ENCODE assay signal across 28 mouse cellular contexts in the genomic region with DNA sequence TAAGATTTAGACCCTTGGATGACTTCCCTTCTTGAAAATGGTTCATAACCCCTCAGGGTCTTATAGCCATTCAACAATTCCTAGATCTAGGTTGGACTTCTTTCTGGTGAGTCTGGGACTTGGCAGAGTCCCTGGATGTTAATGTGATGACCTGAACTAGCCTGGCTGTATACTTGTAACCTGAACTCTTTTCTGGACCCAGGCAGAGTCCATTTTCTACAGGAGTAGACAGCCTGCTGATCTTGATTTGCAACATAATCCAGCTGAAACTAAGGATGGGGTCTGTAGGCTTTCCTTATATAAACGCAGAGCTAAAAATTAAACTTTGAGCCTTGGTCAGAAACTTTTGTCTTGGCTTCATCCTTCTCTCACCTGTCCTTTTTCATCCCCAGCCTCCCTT. TPM values are rescaled to one million over a fixed set of nuclear protein-coding genes. Genes with fewer than 3 reads are reported as not detected.
DNase-seq lines count a peak whose midpoint lies in the region; ATAC-seq and TF ChIP-seq lines count a peak whose summit lies in the region.
"Had no signal": no experiment of that assay in that cellular context is flagged by ENCODE, and none has a peak within 500 bp of the region (broad histone marks: within the 10 kb centered on the region; RNA-seq: fewer than 3 reads in every experiment).

No protein-coding gene starts in this region.

- no peak overlapping the region for H3K27ac ChIP-seq in embryonic facial prominence, embryonic 14.5 days (replicated peaks; ENCODE audit: low read depth, low read length)
- H3K27ac ChIP-seq in embryonic facial prominence, embryonic 10.5 days (replicated peaks), result no peak overlapping the region
- H3K27ac ChIP-seq in heart, embryonic 10.5 days, result no peak overlapping the region
- no peak overlapping the region for H3K27ac ChIP-seq in heart, embryonic 12.5 days (ENCODE audit: poor library complexity, severe bottlenecking)
- H3K27ac ChIP-seq in limb, embryonic 14.5 days (replicated peaks; ENCODE audit: low read depth, low read length), result no peak overlapping the region
- no peak overlapping the region for H3K27ac ChIP-seq in limb, embryonic 10.5 days
- H3K27ac ChIP-seq: embryonic facial prominence, embryonic 12.5 days; embryonic facial prominence, embryonic 15.5 days; forebrain, embryonic 10.5 days; forebrain, embryonic 12.5 days had no signal

- no peak for ATAC-seq in embryonic facial prominence, embryonic 14.5 days (ENCODE audit: low read depth)
- no peak for ATAC-seq in heart, embryonic 12.5 days (ENCODE audit: insufficient number of reproducible peaks, low FRiP score)
- ATAC-seq in limb, embryonic 14.5 days (ENCODE audit: low FRiP score, low read depth), result no peak
- ATAC-seq: CD4-positive, CD25-positive, alpha-beta regulatory T cell, adult 4 months; forebrain, embryonic 14.5 days; forebrain, embryonic 16.5 days had no signal

- no peaks in the 10 kb centered on the region for H3K27me3 ChIP-seq in embryonic facial prominence, embryonic 14.5 days (replicated peaks; ENCODE audit: control insufficient read depth, insufficient read depth, low read length)
- H3K27me3 ChIP-seq in embryonic facial prominence, embryonic 10.5 days (replicated peaks; ENCODE audit: low read depth, poor library complexity, severe bottlenecking), result no peaks in the 10 kb centered on the region
- H3K27me3 ChIP-seq in heart, embryonic 10.5 days (ENCODE audit: insufficient read depth, poor library complexity, severe bottlenecking), result no peaks in the 10 kb centered on the region
- 0 out of 2 replicates have a peak, but pooled peaks cover 4% of the 10 kb centered on the region for H3K27me3 ChIP-seq in heart, embryonic 12.5 days (replicated peaks)
- H3K27me3 ChIP-seq in limb, embryonic 14.5 days (ENCODE audit: control insufficient read depth, insufficient read depth, low read length), result no peaks in the 10 kb centered on the region
- H3K27me3 ChIP-seq in limb, embryonic 10.5 days (ENCODE audit: low read depth, poor library complexity, severe bottlenecking), result no peaks in the 10 kb centered on the region
- H3K27me3 ChIP-seq: embryonic facial prominence, embryonic 12.5 days; embryonic facial prominence, embryonic 15.5 days; forebrain, embryonic 12.5 days had no signal

- H3K4me2 ChIP-seq in embryonic facial prominence, embryonic 14.5 days (ENCODE audit: low read depth, low read length), result no peak overlapping the region
- H3K4me2 ChIP-seq in heart, embryonic 12.5 days, result no peak overlapping the region
- no peak overlapping the region for H3K4me2 ChIP-seq in limb, embryonic 14.5 days (replicated peaks; ENCODE audit: low read depth, low read length, severe bottlenecking)
- H3K4me2 ChIP-seq: embryonic facial prominence, embryonic 12.5 days; embryonic facial prominence, embryonic 15.5 days; forebrain, embryonic 12.5 days had no signal

- no peaks in the 10 kb centered on the region for H3K36me3 ChIP-seq in embryonic facial prominence, embryonic 14.5 days (ENCODE audit: control insufficient read depth, insufficient read depth, low read length)
- no peaks in the 10 kb centered on the region for H3K36me3 ChIP-seq in embryonic facial prominence, embryonic 10.5 days (replicated peaks)
- H3K36me3 ChIP-seq in heart, embryonic 10.5 days, result no peaks in the 10 kb centered on the region
- H3K36me3 ChIP-seq in heart, embryonic 12.5 days, result no peaks in the 10 kb centered on the region
- H3K36me3 ChIP-seq in limb, embryonic 14.5 days (ENCODE audit: control insufficient read depth, insufficient read depth, low read length), result no peaks in the 10 kb centered on the region
- H3K36me3 ChIP-seq in limb, embryonic 10.5 days, result no peaks in the 10 kb centered on the region
- H3K36me3 ChIP-seq: embryonic facial prominence, embryonic 12.5 days; embryonic facial prominence, embryonic 15.5 days; forebrain, embryonic 10.5 days; forebrain, embryonic 12.5 days; G1E had no signal

- H3K4me3 ChIP-seq in embryonic facial prominence, embryonic 14.5 days (ENCODE audit: low read depth, low read length), result no peak overlapping the region
- no peak overlapping the region for H3K4me3 ChIP-seq in embryonic facial prominence, embryonic 10.5 days
- H3K4me3 ChIP-seq in heart, embryonic 10.5 days, result no peak overlapping the region
- H3K4me3 ChIP-seq in heart, embryonic 12.5 days, result no peak overlapping the region
- H3K4me3 ChIP-seq in limb, embryonic 14.5 days (replicated peaks; ENCODE audit: low read length), result no peak overlapping the region
- H3K4me3 ChIP-seq in limb, embryonic 10.5 days, result no peak overlapping the region
- H3K4me3 ChIP-seq: embryonic facial prominence, embryonic 12.5 days; embryonic facial prominence, embryonic 15.5 days; erythroblast, embryonic 14.5 days; forebrain, embryonic 10.5 days; forebrain, embryonic 12.5 days had no signal

- DNase-seq in embryonic facial prominence, embryonic 14.5 days (ENCODE audit: low spot score), result peak; percentile 4
- DNase-seq in embryonic facial prominence, embryonic 10.5 days (ENCODE audit: low spot score), result no peak
- DNase-seq in heart, embryonic 10.5 days (ENCODE audit: low spot score), result peak; percentile 6
- peak; percentile 26 for DNase-seq in limb, embryonic 14.5 days (ENCODE audit: low spot score)
- no peak for DNase-seq in limb, embryonic 10.5 days (ENCODE audit: low spot score)
- DNase-seq in NIH3T3 (ENCODE audit: low read depth), result peak; percentile 5
- DNase-seq: adrenal gland, adult 2 months; adrenal gland, postnatal 10 days; adrenal gland, postnatal 25 days; B cell, adult 2 months; cerebellum, adult 11 months; cerebellum, adult 18-20 months; cerebellum, adult 8-10 months; cerebellum, adult 9-11 months; cerebellum, postnatal 14 days; cerebellum, postnatal 36 days; embryo, embryonic 11 days had no signal

- no peak for TF ChIP-seq POLR2A in limb, embryonic 14.5 days (IDR thresholded peaks at IDR 0.05; ENCODE audit: borderline replicate concordance, extremely low read depth, insufficient read depth, insufficient read length)

- no peak overlapping the region for H3K9ac ChIP-seq in embryonic facial prominence, embryonic 14.5 days (ENCODE audit: low read depth, low read length)
- H3K9ac ChIP-seq in heart, embryonic 12.5 days, result no peak overlapping the region
- no peak overlapping the region for H3K9ac ChIP-seq in limb, embryonic 14.5 days (ENCODE audit: low read depth, low read length, severe bottlenecking)
- H3K9ac ChIP-seq: embryonic facial prominence, embryonic 12.5 days; embryonic facial prominence, embryonic 15.5 days; forebrain, embryonic 12.5 days had no signal

- 55% methylated on average over 1 of the region's 1 CpGs for WGBS in embryonic facial prominence, embryonic 14.5 days
- 81% methylated on average over 1 of the region's 1 CpGs for WGBS in embryonic facial prominence, embryonic 10.5 days
- 89% methylated on average over 1 of the region's 1 CpGs for WGBS in heart, embryonic 10.5 days
- WGBS in heart, embryonic 12.5 days, result 73% methylated on average over 1 of the region's 1 CpGs
- 83% methylated on average over 1 of the region's 1 CpGs for WGBS in limb, embryonic 14.5 days
- WGBS in limb, embryonic 10.5 days, result 86% methylated on average over 1 of the region's 1 CpGs

- H3K9me3 ChIP-seq in embryonic facial prominence, embryonic 14.5 days (ENCODE audit: control insufficient read depth, low read length), result no peaks in the 10 kb centered on the region
- no peaks in the 10 kb centered on the region for H3K9me3 ChIP-seq in embryonic facial prominence, embryonic 10.5 days
- H3K9me3 ChIP-seq in heart, embryonic 10.5 days, result no peaks in the 10 kb centered on the region
- no peaks in the 10 kb centered on the region; the same call in 1 of the 2 replicates for H3K9me3 ChIP-seq in heart, embryonic 12.5 days (replicated peaks)
- H3K9me3 ChIP-seq in limb, embryonic 14.5 days (ENCODE audit: control insufficient read depth, low read length), result no peaks in the 10 kb centered on the region
- H3K9me3 ChIP-seq in limb, embryonic 10.5 days (replicated peaks), result no peaks in the 10 kb centered on the region
- H3K9me3 ChIP-seq: embryonic facial prominence, embryonic 12.5 days; embryonic facial prominence, embryonic 15.5 days; forebrain, embryonic 10.5 days; forebrain, embryonic 12.5 days; G1E had no signal

- no peaks in the 10 kb centered on the region for H3K4me1 ChIP-seq in embryonic facial prominence, embryonic 14.5 days (ENCODE audit: control insufficient read depth, insufficient read depth, low read length)
- H3K4me1 ChIP-seq in embryonic facial prominence, embryonic 10.5 days, result peaks cover 9% of the 10 kb centered on the region
- H3K4me1 ChIP-seq in heart, embryonic 10.5 days, result peaks cover 8% of the 10 kb centered on the region
- peaks cover 7% of the 10 kb centered on the region; the same call in 1 of the 2 replicates for H3K4me1 ChIP-seq in heart, embryonic 12.5 days (replicated peaks)
- H3K4me1 ChIP-seq in limb, embryonic 14.5 days (ENCODE audit: control insufficient read depth, insufficient read depth, low read length), result peaks cover 7% of the 10 kb centered on the region; the same call in 1 of the 2 replicates
- H3K4me1 ChIP-seq in limb, embryonic 10.5 days, result peaks cover 9% of the 10 kb centered on the region
- H3K4me1 ChIP-seq: embryonic facial prominence, embryonic 12.5 days had no signal

RNA-seq across cellular contexts. Expression of a gene that starts 11.6 kb away (rescaled TPM):
- polyA plus RNA-seq in embryonic facial prominence, embryonic 14.5 days (2014; fragmentation: Nextera tagmentation; extraction: Ambion mirVana), result not detected in 2 replicates
- not detected in 2 replicates for polyA plus RNA-seq in embryonic facial prominence, embryonic 10.5 days (2016; fragmentation: Nextera tagmentation; extraction: Ambion mirVana)
- polyA plus RNA-seq in heart, embryonic 10.5 days (2016; fragmentation: Nextera tagmentation; extraction: Ambion mirVana), result 0.75 TPM in 1 of 2 replicates, not detected in the other
- 0.15 TPM in 1 of 2 replicates, not detected in the other for polyA plus RNA-seq in heart, embryonic 12.5 days (2016; fragmentation: Nextera tagmentation; extraction: Ambion mirVana)
- not detected in 2 replicates for polyA plus RNA-seq in limb, embryonic 14.5 days (2012; rRNA removed)
- polyA plus RNA-seq in limb, embryonic 14.5 days (2014; fragmentation: Nextera tagmentation; extraction: Ambion mirVana), result not detected in 2 replicates
- not detected in 2 replicates for polyA plus RNA-seq in limb, embryonic 10.5 days (2016; fragmentation: Nextera tagmentation; extraction: Ambion mirVana)
- polyA plus RNA-seq: brain, embryonic 14.5 days; CD4-positive, CD25-positive, alpha-beta regulatory T cell, adult 4 months; embryonic facial prominence, embryonic 12.5 days; embryonic facial prominence, embryonic 15.5 days; forebrain, embryonic 10.5 days; forebrain, embryonic 12.5 days; forebrain, embryonic 14.5 days; forebrain, embryonic 16.5 days; G1E had no signal

RNA-seq across cellular contexts. Expression of a gene that starts 14.6 kb away (rescaled TPM):
- polyA plus RNA-seq in embryonic facial prominence, embryonic 14.5 days (2014; fragmentation: Nextera tagmentation; extraction: Ambion mirVana), result not detected in 2 replicates
- polyA plus RNA-seq in embryonic facial prominence, embryonic 10.5 days (2016; fragmentation: Nextera tagmentation; extraction: Ambion mirVana), result not detected in 2 replicates
- polyA plus RNA-seq in heart, embryonic 10.5 days (2016; fragmentation: Nextera tagmentation; extraction: Ambion mirVana), result not detected in 2 replicates
- polyA plus RNA-seq in heart, embryonic 12.5 days (2016; fragmentation: Nextera tagmentation; extraction: Ambion mirVana), result not detected in 2 replicates
- 0.26 TPM in 1 of 2 replicates, not detected in the other for polyA plus RNA-seq in limb, embryonic 14.5 days (2012; rRNA removed)
- not detected in 2 replicates for polyA plus RNA-seq in limb, embryonic 14.5 days (2014; fragmentation: Nextera tagmentation; extraction: Ambion mirVana)
- not detected in 2 replicates for polyA plus RNA-seq in limb, embryonic 10.5 days (2016; fragmentation: Nextera tagmentation; extraction: Ambion mirVana)
- polyA plus RNA-seq: adrenal gland, adult 2 months; brain, embryonic 14.5 days; CD4-positive, CD25-positive, alpha-beta regulatory T cell, adult 4 months; embryonic facial prominence, embryonic 12.5 days; embryonic facial prominence, embryonic 15.5 days; forebrain, embryonic 10.5 days; forebrain, embryonic 12.5 days; forebrain, embryonic 14.5 days; forebrain, embryonic 16.5 days; G1E had no signal

RNA-seq across cellular contexts. Expression of a gene that starts 24.8 kb away (rescaled TPM):
- not detected in 2 replicates for polyA plus RNA-seq in embryonic facial prominence, embryonic 14.5 days (2014; fragmentation: Nextera tagmentation; extraction: Ambion mirVana)
- not detected in 2 replicates for polyA plus RNA-seq in embryonic facial prominence, embryonic 10.5 days (2016; fragmentation: Nextera tagmentation; extraction: Ambion mirVana)
- not detected in 2 replicates for polyA plus RNA-seq in heart, embryonic 10.5 days (2016; fragmentation: Nextera tagmentation; extraction: Ambion mirVana)
- not detected in 2 replicates for polyA plus RNA-seq in heart, embryonic 12.5 days (2016; fragmentation: Nextera tagmentation; extraction: Ambion mirVana)
- polyA plus RNA-seq in limb, embryonic 14.5 days (2012; rRNA removed), result not detected in 2 replicates
- not detected in 2 replicates for polyA plus RNA-seq in limb, embryonic 14.5 days (2014; fragmentation: Nextera tagmentation; extraction: Ambion mirVana)
- polyA plus RNA-seq in limb, embryonic 10.5 days (2016; fragmentation: Nextera tagmentation; extraction: Ambion mirVana), result not detected in 2 replicates
- polyA plus RNA-seq: adrenal gland, adult 2 months; brain, embryonic 14.5 days; CD4-positive, CD25-positive, alpha-beta regulatory T cell, adult 4 months; embryonic facial prominence, embryonic 12.5 days; embryonic facial prominence, embryonic 15.5 days; erythroblast, embryonic 14.5 days; forebrain, embryonic 10.5 days; forebrain, embryonic 12.5 days; forebrain, embryonic 14.5 days; forebrain, embryonic 16.5 days; G1E had no signal

RNA-seq across cellular contexts. Expression of a gene that starts 38.6 kb away (rescaled TPM):
- 5.4 and 5.6 TPM in 2 replicates for polyA plus RNA-seq in embryonic facial prominence, embryonic 14.5 days (2014; fragmentation: Nextera tagmentation; extraction: Ambion mirVana)
- 2.1 and 3.0 TPM in 2 replicates for polyA plus RNA-seq in embryonic facial prominence, embryonic 10.5 days (2016; fragmentation: Nextera tagmentation; extraction: Ambion mirVana)
- polyA plus RNA-seq in heart, embryonic 10.5 days (2016; fragmentation: Nextera tagmentation; extraction: Ambion mirVana), result 3.2 and 3.9 TPM in 2 replicates
- polyA plus RNA-seq in heart, embryonic 12.5 days (2016; fragmentation: Nextera tagmentation; extraction: Ambion mirVana), result 7.3 and 8.0 TPM in 2 replicates
- polyA plus RNA-seq in limb, embryonic 14.5 days (2012; rRNA removed), result 27.5 and 29.5 TPM in 2 replicates
- 5.2 and 6.4 TPM in 2 replicates for polyA plus RNA-seq in limb, embryonic 14.5 days (2014; fragmentation: Nextera tagmentation; extraction: Ambion mirVana)
- polyA plus RNA-seq in limb, embryonic 10.5 days (2016; fragmentation: Nextera tagmentation; extraction: Ambion mirVana), result 0.80 and 2.9 TPM in 2 replicates
- polyA plus RNA-seq: G1E had no signal

Comparison
In these comparisons a context has a peak if more than half of its experiments do, and no peak if none do; other contexts are left out.
1. DNase-seq: peak in embryonic facial prominence, embryonic 14.5 days (single experiment), heart, embryonic 10.5 days (single experiment), limb, embryonic 14.5 days (single experiment) and NIH3T3 (single experiment); none in embryonic facial prominence, embryonic 10.5 days (single experiment) and limb, embryonic 10.5 days (single experiment).